Mouse (Mus musculus) spleen, embryonic (tissue): ENCODE results near the gene Nipsnap3a.

Experiments used
- CTCF ChIA-PET: fragments of 350-600 bp; sonication (Branson Sonifier 250); formaldehyde crosslinking; loops from one replicate; lab custom pipeline; 2022; lab: Charles Lee

Gene Nipsnap3a

GRCm38 (mm10) chr4:52989248-52989647 is at the start of gene Nipsnap3a:
TSS of gene Nipsnap3a (plus strand) at chr4:52989272.
- CTCF ChIA-PET, result no interaction called here

- CTCF ChIA-PET, result no interaction called here
These were observed 42.4 kb upstream of the Nipsnap3a start for GRCm38 (mm10) chr4:52946665-52947064.

- CTCF ChIA-PET, result no interaction called here
These were observed 40.1 kb upstream of the Nipsnap3a start for GRCm38 (mm10) chr4:52949005-52949404.

- CTCF ChIA-PET, result no interaction called here
These were observed 30.4 kb upstream of the Nipsnap3a start for GRCm38 (mm10) chr4:52958693-52959092.

GRCm38 (mm10) chr4:52964247-52964646 is 24.8 kb upstream of the Nipsnap3a start, which contains the start of gene Olfr270:
TSS of gene Olfr270 (plus strand) at chr4:52964547.
- CTCF ChIA-PET, result no interaction called here

- CTCF ChIA-PET, result interaction anchor here (0.7 kb wide), 1 partner anchor 1528 kb away, joined by 4 read pairs; no protein-coding TSS in a partner anchor
These were observed 3.9 kb upstream of the Nipsnap3a start for GRCm38 (mm10) chr4:52985216-52985615.

GRCm38 (mm10) chr4:52986266-52986665 is 2.8 kb upstream of the Nipsnap3a start:
- CTCF ChIA-PET, result no interaction called here

GRCm38 (mm10) chr4:52999449-52999848 is 10.4 kb downstream of the Nipsnap3a start:
- CTCF ChIA-PET, result no interaction called here

GRCm38 (mm10) chr4:53000154-53000553 is 11.1 kb downstream of the Nipsnap3a start:
- CTCF ChIA-PET, result no interaction called here

GRCm38 (mm10) chr4:53009183-53009582 is 20.1 kb downstream of the Nipsnap3a start:
- CTCF ChIA-PET, result no interaction called here

- CTCF ChIA-PET, result no interaction called here
These were observed 20.8 kb downstream of the Nipsnap3a start for GRCm38 (mm10) chr4:53009871-53010270.

- CTCF ChIA-PET, result no interaction called here
These were observed 22.8 kb downstream of the Nipsnap3a start, which contains the start of gene Nipsnap3b for GRCm38 (mm10) chr4:53011732-53012361. TSS of gene Nipsnap3b (plus strand) at chr4:53011880.

GRCm38 (mm10) chr4:53014421-53014820 is 25.3 kb downstream of the Nipsnap3a start:
- CTCF ChIA-PET, result no interaction called here

GRCm38 (mm10) chr4:53015024-53015423 is 26.0 kb downstream of the Nipsnap3a start:
- CTCF ChIA-PET, result no interaction called here

- CTCF ChIA-PET, result no interaction called here
These were observed 29.3 kb downstream of the Nipsnap3a start for GRCm38 (mm10) chr4:53018392-53018791.

GRCm38 (mm10) chr4:53023189-53023925 is 34.3 kb downstream of the Nipsnap3a start:
- CTCF ChIA-PET, result no interaction called here

- CTCF ChIA-PET, result no interaction called here
These were observed 35.3 kb downstream of the Nipsnap3a start for GRCm38 (mm10) chr4:53024397-53024796.

GRCm38 (mm10) chr4:53027811-53028210 is 38.7 kb downstream of the Nipsnap3a start:
- CTCF ChIA-PET, result no interaction called here

GRCm38 (mm10) chr4:53030326-53030948 is 41.4 kb downstream of the Nipsnap3a start:
- CTCF ChIA-PET, result no interaction called here

GRCm38 (mm10) chr4:53043819-53044218 is 54.7 kb downstream of the Nipsnap3a start:
- CTCF ChIA-PET, result no interaction called here

- CTCF ChIA-PET, result no interaction called here
These were observed 56.7 kb downstream of the Nipsnap3a start for GRCm38 (mm10) chr4:53045807-53046206.

- CTCF ChIA-PET, result no interaction called here
These were observed 57.4 kb downstream of the Nipsnap3a start for GRCm38 (mm10) chr4:53046238-53047022.
